Mouse (Mus musculus): ENCODE results near the gene Cmas.

GRCm38 (mm10) chr6:142767305-142767704 is 10.8 kb downstream of the Cmas start:
- TF ChIP-seq CTCF (IDR thresholded peaks at IDR 0.05; ENCODE audit: borderline replicate concordance, extremely low read depth, insufficient read depth, insufficient read length) = no peak
- TF ChIP-seq POLR2A (IDR thresholded peaks at IDR 0.05; ENCODE audit: borderline replicate concordance, extremely low read depth, insufficient read depth, insufficient read length, poor library complexity, severe bottlenecking) = no peak
